Mouse (Mus musculus) E14TG2a.4 (cell line): Measurements from ENCODE around the gene Il9r.

Experiments
- H3K27me3 ChIP-seq: 2 replicates; pipeline ENCODE4 v1.6.1; 2014; ENCODE audit warnings: low read length, control low read depth; ENCODE audit not compliant: insufficient read depth
- H3K36me3 ChIP-seq: 2 replicates; pipeline ENCODE4 v1.6.1; 2014; ENCODE audit warnings: low read length, control low read depth; ENCODE audit not compliant: insufficient read depth
- H3K4me1 ChIP-seq: replicated peaks from 2 replicates; pipeline ENCODE4 v1.6.1; 2014; ENCODE audit warnings: low read depth, low read length, control low read depth
- H3K4me3 ChIP-seq: replicated peaks from 2 replicates; pipeline ENCODE4 v1.5.1; 2014; ENCODE audit warnings: mild to moderate bottlenecking, low read length
- H3K9me3 ChIP-seq: 2 replicates; pipeline ENCODE4 v1.6.1; 2014; ENCODE audit warnings: low read length, control low read depth
- CTCF ChIP-seq: conservative IDR thresholded peaks from 2 replicates; pipeline ENCODE4 v1.5.1; 2014; ENCODE audit warnings: low read length
- NANOG ChIP-seq: IDR thresholded peaks from 2 replicates; pipeline ENCODE4 v1.6.1; 2014; ENCODE audit warnings: borderline replicate concordance, low read length, mixed read lengths
- POU5F1 ChIP-seq: IDR thresholded peaks from 2 replicates; pipeline ENCODE4 v1.6.1; 2014; ENCODE audit warnings: low read length, borderline replicate concordance

The Il9r gene

DNA sequence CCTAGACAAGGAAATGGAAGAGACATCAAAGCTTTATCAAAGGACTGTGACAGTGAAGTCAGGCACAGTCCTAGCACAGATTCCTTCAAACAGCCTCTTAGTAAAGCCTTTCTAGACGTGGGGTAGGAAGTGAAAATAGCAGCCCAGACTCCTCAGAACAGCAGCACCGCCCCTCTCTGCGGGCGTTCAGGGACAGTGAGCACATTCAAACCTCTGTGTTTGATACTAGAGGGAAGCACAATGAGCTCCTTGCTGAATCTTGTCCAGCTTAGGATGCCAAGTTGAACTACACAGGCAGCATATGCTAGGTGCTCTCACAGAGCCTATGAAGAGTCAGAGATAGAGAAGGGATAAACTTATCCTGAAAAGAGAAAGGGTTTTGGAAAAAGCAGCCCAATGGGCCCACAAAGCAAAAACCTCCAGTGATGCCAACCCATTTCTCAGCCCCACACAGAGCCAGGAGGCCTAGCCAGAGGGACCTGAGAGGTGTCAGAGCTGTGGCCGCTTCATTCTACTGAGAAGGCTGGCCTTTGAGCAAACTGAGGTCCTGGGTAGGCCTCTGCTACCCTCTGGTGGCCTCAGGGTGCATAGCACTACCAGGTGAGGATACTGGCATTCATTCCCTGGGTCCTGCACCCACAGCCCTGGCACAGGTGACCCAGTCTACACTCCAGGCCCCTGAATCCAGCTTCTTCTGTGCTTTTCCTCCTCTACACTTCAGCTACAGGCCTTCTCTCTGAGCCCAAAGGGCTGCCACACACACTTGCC is 38.2 kb upstream of the Il9r start:
- TF ChIP-seq NANOG (no peak), CTCF (peak; percentile 94)
- Histone ChIP-seq H3K4me3 (no peak overlapping the region), H3K36me3 (peaks cover 90% of the 10 kb centered on the region), H3K27me3 (no peaks in the 10 kb centered on the region), H3K4me1 (peaks cover 12% of the 10 kb centered on the region), H3K9me3 (no peaks in the 10 kb centered on the region)

DNA sequence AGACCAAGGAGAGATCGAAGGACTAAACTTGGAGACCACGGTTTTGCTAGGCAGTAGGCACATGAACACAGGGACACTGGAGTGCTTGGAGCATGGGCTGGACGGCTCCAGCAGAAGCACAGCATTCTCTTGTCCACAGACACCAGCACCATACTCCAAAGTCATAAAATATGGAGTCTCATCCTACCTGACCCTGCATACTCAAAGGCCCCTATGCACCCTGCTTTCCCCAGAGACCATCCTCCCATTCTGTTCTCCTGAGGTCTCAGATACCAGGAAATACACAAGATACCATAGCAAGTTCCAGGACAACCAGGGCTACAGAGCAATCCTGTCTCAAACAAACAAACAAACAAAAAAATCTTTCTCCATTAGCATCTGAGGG is 37.3 kb upstream of the Il9r start:
- H3K27me3 ChIP-seq: no peaks in the 10 kb centered on the region
- peaks cover 91% of the 10 kb centered on the region for H3K36me3 ChIP-seq
- peaks cover 13% of the 10 kb centered on the region for H3K4me1 ChIP-seq
- H3K9me3 ChIP-seq: no peaks in the 10 kb centered on the region
- TF ChIP-seq NANOG: no peak
- no peak for TF ChIP-seq CTCF
- no peak for TF ChIP-seq POU5F1
- H3K4me3 ChIP-seq: no peak overlapping the region

DNA sequence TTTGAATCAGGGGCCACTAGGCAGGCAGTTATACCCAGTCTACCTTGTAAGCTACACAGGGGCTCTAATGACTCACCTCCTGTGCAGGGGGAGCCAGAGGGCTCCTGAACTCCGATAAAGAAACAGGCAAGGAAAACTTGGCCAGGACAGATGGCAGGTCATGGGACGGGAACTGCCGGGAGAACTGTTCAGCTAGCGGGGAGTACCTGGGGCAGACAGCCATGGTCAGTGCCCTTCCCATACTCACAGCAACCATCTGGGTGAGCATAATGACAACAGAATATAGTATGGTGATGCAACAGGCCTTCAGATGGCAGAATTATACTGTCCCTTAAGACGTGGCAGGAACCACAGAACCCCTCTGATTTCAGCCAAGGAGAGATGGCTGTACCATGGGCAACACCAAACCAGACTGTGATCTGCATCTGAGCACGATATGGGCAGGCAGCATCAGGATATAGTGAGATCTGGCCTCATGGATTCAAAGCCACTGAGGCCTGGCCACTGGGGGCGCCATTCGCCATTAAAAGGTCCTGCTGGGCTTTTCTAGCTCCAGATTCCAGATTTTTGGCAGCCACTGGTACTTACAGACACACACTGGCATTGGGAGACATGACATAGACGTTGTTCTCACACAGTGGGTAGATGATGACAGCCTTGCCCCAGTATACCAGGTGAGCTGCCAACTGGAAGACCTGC is 36.8 kb upstream of the Il9r start:
- Histone ChIP-seq H3K36me3 (peaks cover 91% of the 10 kb centered on the region), H3K9me3 (no peaks in the 10 kb centered on the region), H3K4me1 (peaks cover 13% of the 10 kb centered on the region), H3K4me3 (no peak overlapping the region), H3K27me3 (no peaks in the 10 kb centered on the region)
- TF ChIP-seq POU5F1 (no peak), CTCF (peak; percentile 80)

DNA sequence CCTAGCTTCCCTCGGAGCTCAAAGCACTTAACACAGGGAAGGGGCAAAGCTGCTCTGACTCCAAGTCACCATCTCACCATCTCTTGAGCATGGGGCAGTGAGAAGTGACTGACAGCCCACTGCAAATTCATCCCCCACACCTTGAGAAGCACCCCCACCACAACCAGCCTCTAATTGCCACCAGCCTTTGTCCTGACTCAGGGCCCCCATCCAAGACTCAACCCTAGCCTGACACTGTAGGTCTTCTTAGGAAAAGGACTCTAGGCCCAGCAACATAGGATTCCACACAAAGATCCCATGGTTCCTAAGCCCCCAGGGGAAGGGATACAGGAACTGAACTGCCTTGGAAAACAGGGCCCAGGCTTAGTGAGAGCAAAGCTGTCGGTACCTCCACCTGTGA is 36.1 kb upstream of the Il9r start:
- H3K27me3 ChIP-seq: no peaks in the 10 kb centered on the region
- peaks cover 91% of the 10 kb centered on the region for H3K36me3 ChIP-seq
- TF ChIP-seq POU5F1 (no peak), NANOG (no peak), CTCF (no peak)
- H3K9me3 ChIP-seq: no peaks in the 10 kb centered on the region
- peaks cover 13% of the 10 kb centered on the region for H3K4me1 ChIP-seq
- no peak overlapping the region for H3K4me3 ChIP-seq

DNA sequence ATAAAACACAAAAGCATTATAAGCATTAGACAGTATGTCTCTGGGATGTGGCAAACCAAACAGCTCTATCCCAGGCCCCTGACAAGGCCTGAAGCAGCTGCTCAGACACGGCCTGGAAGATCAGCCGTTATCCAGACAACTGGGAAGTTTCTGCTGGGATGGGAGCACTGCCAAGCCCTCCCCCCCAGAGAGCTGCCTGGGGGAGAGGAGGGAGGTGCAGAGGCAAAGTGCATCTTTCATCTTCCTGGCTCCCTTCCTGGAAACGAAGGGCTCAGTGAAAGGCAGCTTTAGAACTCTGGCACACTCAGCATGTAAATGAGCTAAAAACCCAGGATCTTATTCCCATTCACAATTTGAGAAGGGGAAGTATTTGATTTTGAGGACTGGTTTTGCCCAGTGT is 35.6 kb upstream of the Il9r start:
- H3K4me3 ChIP-seq: no peak overlapping the region
- TF ChIP-seq CTCF (no peak), NANOG (no peak)
- peaks cover 91% of the 10 kb centered on the region for H3K36me3 ChIP-seq
- H3K4me1 ChIP-seq: peaks cover 13% of the 10 kb centered on the region
- H3K9me3 ChIP-seq: no peaks in the 10 kb centered on the region
- H3K27me3 ChIP-seq: no peaks in the 10 kb centered on the region

DNA sequence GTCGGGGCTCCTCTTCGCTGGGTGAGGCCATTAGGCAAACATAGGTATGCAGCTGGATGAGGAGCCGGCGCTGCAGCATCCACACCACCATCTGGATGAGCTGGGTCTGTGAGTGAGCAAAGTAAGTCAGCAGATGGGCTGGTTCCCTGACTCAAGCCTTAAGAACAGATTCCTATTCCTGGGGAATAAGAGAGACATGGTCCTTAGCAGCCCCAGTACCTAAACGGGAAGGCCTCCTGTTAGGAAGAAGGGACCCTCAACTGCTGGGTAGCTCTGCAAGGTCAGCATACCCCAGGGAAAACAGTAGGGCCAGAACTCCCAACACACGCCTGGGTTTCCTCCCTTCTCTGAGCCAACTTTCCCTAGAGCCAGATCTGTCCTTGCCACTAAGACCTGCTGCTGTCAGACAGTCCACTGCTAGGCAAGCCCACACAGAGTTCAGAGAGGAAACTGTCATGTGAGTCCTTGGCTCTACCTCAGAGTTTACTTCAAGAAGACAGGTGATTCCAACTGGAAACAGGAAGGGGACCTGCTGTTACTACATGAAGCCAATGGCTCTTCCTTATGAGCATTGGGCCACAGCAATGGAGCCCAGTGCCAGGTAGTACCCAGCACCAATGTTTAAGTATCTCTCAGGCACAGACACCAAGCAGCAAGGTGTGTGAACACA is 34.9 kb upstream of the Il9r start:
- Histone ChIP-seq H3K27me3 (no peaks in the 10 kb centered on the region), H3K4me3 (no peak overlapping the region), H3K4me1 (peaks cover 13% of the 10 kb centered on the region), H3K9me3 (no peaks in the 10 kb centered on the region), H3K36me3 (peaks cover 94% of the 10 kb centered on the region)
- no peak for TF ChIP-seq CTCF
- TF ChIP-seq NANOG: no peak
- TF ChIP-seq POU5F1: no peak

DNA sequence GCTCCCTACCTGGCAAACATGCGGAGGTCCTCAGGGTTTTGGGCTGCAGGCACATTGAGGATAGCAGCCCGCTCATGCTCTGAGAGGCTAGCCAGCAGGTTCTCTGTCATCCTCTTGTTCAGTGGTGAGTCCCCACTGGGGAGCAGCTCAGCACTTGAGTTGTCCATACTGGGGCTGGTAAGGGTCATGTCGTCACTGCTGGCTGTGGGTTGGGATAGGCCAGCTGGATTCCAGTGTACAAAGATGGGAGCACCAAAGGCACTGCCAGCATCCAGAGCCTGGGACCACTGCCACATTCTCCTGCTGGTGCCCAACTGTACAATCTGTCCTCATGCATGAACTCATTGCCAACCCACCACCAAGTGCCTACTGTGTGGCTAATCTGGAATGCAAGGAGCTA is 33.8 kb upstream of the Il9r start:
- peaks cover 13% of the 10 kb centered on the region for H3K4me1 ChIP-seq
- H3K27me3 ChIP-seq: no peaks in the 10 kb centered on the region
- TF ChIP-seq NANOG: no peak
- no peak for TF ChIP-seq POU5F1
- TF ChIP-seq CTCF: no peak
- H3K9me3 ChIP-seq: no peaks in the 10 kb centered on the region
- H3K4me3 ChIP-seq: no peak overlapping the region
- H3K36me3 ChIP-seq: peaks cover 95% of the 10 kb centered on the region

DNA sequence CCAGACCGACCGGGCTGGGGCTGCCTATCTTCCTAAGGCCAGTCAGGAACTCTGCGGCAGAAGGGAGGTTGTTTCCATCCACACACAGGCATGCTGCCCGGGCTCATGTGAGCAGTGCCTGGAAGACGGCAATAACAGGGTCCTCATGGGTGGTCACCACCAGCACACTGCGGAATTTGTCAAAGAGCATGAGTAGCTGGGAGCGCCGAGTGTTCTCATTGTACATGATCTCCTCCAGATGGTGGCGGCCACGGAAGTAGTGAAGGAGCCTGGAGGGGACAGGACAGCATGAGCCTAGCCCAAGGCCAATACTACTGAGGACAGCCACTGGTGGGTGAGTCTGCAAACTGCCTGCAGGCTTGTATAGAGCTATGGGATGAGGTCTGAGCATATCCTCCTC is 32.8 kb upstream of the Il9r start:
- no peak for TF ChIP-seq POU5F1
- no peak for TF ChIP-seq NANOG
- no peak for TF ChIP-seq CTCF
- Histone ChIP-seq H3K36me3 (peaks cover 99% of the 10 kb centered on the region), H3K4me1 (peaks cover 10% of the 10 kb centered on the region), H3K27me3 (no peaks in the 10 kb centered on the region), H3K4me3 (no peak overlapping the region), H3K9me3 (no peaks in the 10 kb centered on the region)

DNA sequence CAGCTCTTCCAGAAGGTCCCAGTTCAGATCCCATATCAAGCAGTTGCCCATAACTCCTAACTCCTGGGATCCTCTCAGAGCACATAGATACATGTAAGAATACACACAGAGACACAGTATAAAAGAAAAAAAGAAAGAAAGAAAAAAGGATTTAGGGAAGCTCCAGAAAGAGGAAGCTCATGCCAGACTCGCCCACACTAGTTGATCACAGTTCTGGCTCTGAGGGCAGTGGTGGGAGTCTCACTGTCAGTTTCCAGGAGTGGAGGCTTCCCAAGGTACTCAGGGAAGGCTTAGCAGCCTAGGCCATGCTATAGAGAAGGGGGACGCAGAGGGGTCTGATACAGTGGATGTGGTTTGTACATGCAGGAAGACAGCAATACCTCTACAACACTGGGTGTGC is 31.0 kb upstream of the Il9r start:
- Histone ChIP-seq H3K27me3 (no peaks in the 10 kb centered on the region), H3K4me1 (peaks cover 20% of the 10 kb centered on the region), H3K4me3 (no peak overlapping the region), H3K9me3 (no peaks in the 10 kb centered on the region), H3K36me3 (peaks cover 84% of the 10 kb centered on the region)
- TF ChIP-seq CTCF (no peak), POU5F1 (no peak), NANOG (no peak)
